Mouse (Mus musculus): ENCODE measurements at regions not wholly inside any gene's neighbourhood (a gene's known extent, or its start where the extent isn't known, plus 50 kb on each side); places are given as distances from the start of the nearest gene placed in this dataset.

- ATAC-seq, result no peak
- no peaks in the 10 kb centered on the region for H3K36me3 ChIP-seq (ENCODE audit: control insufficient read depth, insufficient read depth, low read length)
- H3K4me2 ChIP-seq (ENCODE audit: low read length), result no peak overlapping the region
- no peaks in the 10 kb centered on the region for H3K27me3 ChIP-seq (ENCODE audit: control insufficient read depth, insufficient read depth, low read depth, low read length)
- no peak overlapping the region for H3K27ac ChIP-seq (ENCODE audit: low read length)
- H3K9me3 ChIP-seq (replicated peaks; ENCODE audit: control insufficient read depth, low read length, poor library complexity, severe bottlenecking), result no peaks in the 10 kb centered on the region
- H3K9ac ChIP-seq (ENCODE audit: low read depth, low read length), result no peak overlapping the region
- 84% methylated on average over 2 of the region's 2 CpGs for WGBS
- H3K4me1 ChIP-seq (ENCODE audit: control insufficient read depth, insufficient read depth, low read length), result no peaks in the 10 kb centered on the region
- no peak overlapping the region for H3K4me3 ChIP-seq (ENCODE audit: low read depth, low read length)
These were observed 211.4 kb downstream of the Mreg start for GRCm38 (mm10) chr1:72000741-72001140.

- Histone ChIP-seq H3K4me3 (ENCODE audit: low read depth, low read length) (no peak overlapping the region), H3K9ac (ENCODE audit: low read depth, low read length) (no peak overlapping the region), H3K36me3 (ENCODE audit: control insufficient read depth, insufficient read depth, low read length) (no peaks in the 10 kb centered on the region), H3K4me2 (ENCODE audit: low read length) (no peak overlapping the region), H3K27me3 (ENCODE audit: control insufficient read depth, insufficient read depth, low read depth, low read length) (no peaks in the 10 kb centered on the region), H3K4me1 (ENCODE audit: control insufficient read depth, insufficient read depth, low read length) (no peaks in the 10 kb centered on the region), H3K9me3 (replicated peaks; ENCODE audit: control insufficient read depth, low read length, poor library complexity, severe bottlenecking) (no peaks in the 10 kb centered on the region), H3K27ac (ENCODE audit: low read length) (no peak overlapping the region)
- WGBS, result 86% methylated on average over 2 of the region's 2 CpGs
- no peak for ATAC-seq
These were observed 215.3 kb downstream of the Mreg start for GRCm38 (mm10) chr1:71996828-71997227.

- no peak for ATAC-seq
- Histone ChIP-seq H3K9ac (ENCODE audit: low read depth, low read length) (no peak overlapping the region), H3K36me3 (ENCODE audit: control insufficient read depth, insufficient read depth, low read length) (no peaks in the 10 kb centered on the region), H3K27me3 (ENCODE audit: control insufficient read depth, insufficient read depth, low read depth, low read length) (no peaks in the 10 kb centered on the region), H3K9me3 (replicated peaks; ENCODE audit: control insufficient read depth, low read length, poor library complexity, severe bottlenecking) (no peaks in the 10 kb centered on the region), H3K27ac (ENCODE audit: low read length) (no peak overlapping the region), H3K4me1 (ENCODE audit: control insufficient read depth, insufficient read depth, low read length) (no peaks in the 10 kb centered on the region), H3K4me2 (ENCODE audit: low read length) (no peak overlapping the region), H3K4me3 (ENCODE audit: low read depth, low read length) (no peak overlapping the region)
- 58% methylated on average over 7 of the region's 7 CpGs for WGBS
These were observed 215.9 kb downstream of the Mreg start for GRCm38 (mm10) chr1:71996234-71996619.

GRCm38 (mm10) chr1:71995573-71996233 lies 216.4 kb downstream of the Mreg start:
- no peak overlapping the region for H3K4me3 ChIP-seq (ENCODE audit: low read depth, low read length)
- H3K36me3 ChIP-seq (ENCODE audit: control insufficient read depth, insufficient read depth, low read length), result no peaks in the 10 kb centered on the region
- H3K4me1 ChIP-seq (ENCODE audit: control insufficient read depth, insufficient read depth, low read length), result no peaks in the 10 kb centered on the region
- no peaks in the 10 kb centered on the region for H3K9me3 ChIP-seq (replicated peaks; ENCODE audit: control insufficient read depth, low read length, poor library complexity, severe bottlenecking)
- ATAC-seq, result no peak
- no peak overlapping the region for H3K4me2 ChIP-seq (ENCODE audit: low read length)
- 41% methylated on average over 16 of the region's 16 CpGs for WGBS
- no peak overlapping the region for H3K27ac ChIP-seq (ENCODE audit: low read length)
- no peaks in the 10 kb centered on the region for H3K27me3 ChIP-seq (ENCODE audit: control insufficient read depth, insufficient read depth, low read depth, low read length)
- no peak overlapping the region for H3K9ac ChIP-seq (ENCODE audit: low read depth, low read length)

- H3K9ac ChIP-seq (ENCODE audit: low read depth, low read length), result no peak overlapping the region
- WGBS, result 94% methylated on average over 3 of the region's 3 CpGs
- no peak overlapping the region for H3K27ac ChIP-seq (ENCODE audit: low read length)
- no peak for ATAC-seq
- H3K36me3 ChIP-seq (ENCODE audit: control insufficient read depth, insufficient read depth, low read length), result no peaks in the 10 kb centered on the region
- H3K9me3 ChIP-seq (replicated peaks; ENCODE audit: control insufficient read depth, low read length, poor library complexity, severe bottlenecking), result no peaks in the 10 kb centered on the region
- no peak overlapping the region for H3K4me3 ChIP-seq (ENCODE audit: low read depth, low read length)
- no peaks in the 10 kb centered on the region for H3K27me3 ChIP-seq (ENCODE audit: control insufficient read depth, insufficient read depth, low read depth, low read length)
- no peaks in the 10 kb centered on the region for H3K4me1 ChIP-seq (ENCODE audit: control insufficient read depth, insufficient read depth, low read length)
- H3K4me2 ChIP-seq (ENCODE audit: low read length), result no peak overlapping the region
These were observed 221.2 kb downstream of the Mreg start for GRCm38 (mm10) chr1:71990936-71991335.

- WGBS, result 92% methylated on average over 3 of the region's 3 CpGs
- Histone ChIP-seq H3K4me2 (ENCODE audit: low read length) (no peak overlapping the region), H3K27me3 (ENCODE audit: control insufficient read depth, insufficient read depth, low read depth, low read length) (no peaks in the 10 kb centered on the region), H3K9me3 (replicated peaks; ENCODE audit: control insufficient read depth, low read length, poor library complexity, severe bottlenecking) (no peaks in the 10 kb centered on the region), H3K4me1 (ENCODE audit: control insufficient read depth, insufficient read depth, low read length) (no peaks in the 10 kb centered on the region), H3K4me3 (ENCODE audit: low read depth, low read length) (no peak overlapping the region), H3K27ac (ENCODE audit: low read length) (no peak overlapping the region), H3K36me3 (ENCODE audit: control insufficient read depth, insufficient read depth, low read length) (no peaks in the 10 kb centered on the region), H3K9ac (ENCODE audit: low read depth, low read length) (no peak overlapping the region)
- no peak for ATAC-seq
These were observed 224.0 kb downstream of the Mreg start for GRCm38 (mm10) chr1:71988086-71988485.

- Histone ChIP-seq H3K36me3 (ENCODE audit: control insufficient read depth, insufficient read depth, low read length) (no peaks in the 10 kb centered on the region), H3K4me3 (ENCODE audit: low read depth, low read length) (no peak overlapping the region), H3K9ac (ENCODE audit: low read depth, low read length) (no peak overlapping the region), H3K9me3 (replicated peaks; ENCODE audit: control insufficient read depth, low read length, poor library complexity, severe bottlenecking) (no peaks in the 10 kb centered on the region), H3K4me1 (ENCODE audit: control insufficient read depth, insufficient read depth, low read length) (no peaks in the 10 kb centered on the region), H3K27me3 (ENCODE audit: control insufficient read depth, insufficient read depth, low read depth, low read length) (no peaks in the 10 kb centered on the region), H3K27ac (ENCODE audit: low read length) (no peak overlapping the region), H3K4me2 (ENCODE audit: low read length) (no peak overlapping the region)
- 68% methylated on average over 1 of the region's 1 CpGs for WGBS
- ATAC-seq, result no peak
These were observed 226.1 kb downstream of the Mreg start for GRCm38 (mm10) chr1:71986047-71986446.

GRCm38 (mm10) chr1:71983786-71984185 lies 228.3 kb downstream of the Mreg start:
- Histone ChIP-seq H3K9ac (ENCODE audit: low read depth, low read length) (no peak overlapping the region), H3K27ac (ENCODE audit: low read length) (no peak overlapping the region), H3K27me3 (ENCODE audit: control insufficient read depth, insufficient read depth, low read depth, low read length) (no peaks in the 10 kb centered on the region), H3K4me3 (ENCODE audit: low read depth, low read length) (no peak overlapping the region), H3K4me1 (ENCODE audit: control insufficient read depth, insufficient read depth, low read length) (no peaks in the 10 kb centered on the region), H3K4me2 (ENCODE audit: low read length) (no peak overlapping the region), H3K9me3 (replicated peaks; ENCODE audit: control insufficient read depth, low read length, poor library complexity, severe bottlenecking) (no peaks in the 10 kb centered on the region), H3K36me3 (ENCODE audit: control insufficient read depth, insufficient read depth, low read length) (no peaks in the 10 kb centered on the region)
- 87% methylated on average over 7 of the region's 7 CpGs for WGBS
- no peak for ATAC-seq

GRCm38 (mm10) chr1:71982423-71983262 lies 229.5 kb downstream of the Mreg start:
- H3K9ac ChIP-seq (ENCODE audit: low read depth, low read length), result no peak overlapping the region
- H3K4me2 ChIP-seq (ENCODE audit: low read length), result no peak overlapping the region
- no peaks in the 10 kb centered on the region for H3K36me3 ChIP-seq (ENCODE audit: control insufficient read depth, insufficient read depth, low read length)
- no peaks in the 10 kb centered on the region for H3K27me3 ChIP-seq (ENCODE audit: control insufficient read depth, insufficient read depth, low read depth, low read length)
- no peak for ATAC-seq
- H3K4me1 ChIP-seq (ENCODE audit: control insufficient read depth, insufficient read depth, low read length), result no peaks in the 10 kb centered on the region
- 85% methylated on average over 5 of the region's 5 CpGs for WGBS
- H3K27ac ChIP-seq (ENCODE audit: low read length), result no peak overlapping the region
- H3K9me3 ChIP-seq (replicated peaks; ENCODE audit: control insufficient read depth, low read length, poor library complexity, severe bottlenecking), result no peaks in the 10 kb centered on the region
- no peak overlapping the region for H3K4me3 ChIP-seq (ENCODE audit: low read depth, low read length)
